Mouse (Mus musculus) kidney, adult 2 months (tissue): ENCODE measurements at regions not wholly inside any gene's neighbourhood (a gene's known extent, or its start where the extent isn't known, plus 50 kb on each side); places are given as distances from the start of the nearest gene placed in this dataset.

Experiments
- CTCF ChIP-seq: fragments of 200-500 bp; conservative IDR thresholded peaks from 2 replicates; pipeline ENCODE4 v1.5.1; 2011; ENCODE audit warnings: low read depth, mild to moderate bottlenecking, control low read depth, low read length, moderate library complexity, mixed read lengths; ENCODE audit not compliant: insufficient read depth, insufficient read length
- POLR2A ChIP-seq: fragments of 200-500 bp; IDR thresholded peaks from one replicate; pipeline ENCODE4 v1.6.1; 2011; ENCODE audit warnings: low read depth, low read length, control low read depth

DNA sequence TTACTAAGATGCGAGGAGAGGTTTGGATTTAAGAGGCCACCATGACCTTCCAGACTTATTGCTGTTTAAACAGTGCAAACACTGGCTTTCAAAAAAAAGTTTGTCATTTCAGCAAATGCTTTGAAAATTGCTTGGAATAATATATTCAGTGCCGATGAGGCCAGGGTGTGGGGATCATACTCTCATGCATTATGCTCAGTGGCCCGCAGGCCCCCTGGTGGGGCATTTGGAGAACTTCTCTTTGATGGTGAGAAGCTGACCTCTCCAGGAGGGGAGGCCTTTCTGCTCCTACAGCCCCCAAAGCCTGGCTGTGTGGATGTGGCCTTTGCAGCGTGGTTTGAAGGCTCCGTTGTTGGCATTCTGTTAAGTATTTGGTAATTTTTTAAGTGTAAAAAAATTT lies 138.1 kb upstream of the Pitx1 start:
- TF ChIP-seq CTCF (0 out of 2 replicates have a peak, but pooled peaks have one; percentile 24), POLR2A (no peak)
